In the genomic region with DNA sequence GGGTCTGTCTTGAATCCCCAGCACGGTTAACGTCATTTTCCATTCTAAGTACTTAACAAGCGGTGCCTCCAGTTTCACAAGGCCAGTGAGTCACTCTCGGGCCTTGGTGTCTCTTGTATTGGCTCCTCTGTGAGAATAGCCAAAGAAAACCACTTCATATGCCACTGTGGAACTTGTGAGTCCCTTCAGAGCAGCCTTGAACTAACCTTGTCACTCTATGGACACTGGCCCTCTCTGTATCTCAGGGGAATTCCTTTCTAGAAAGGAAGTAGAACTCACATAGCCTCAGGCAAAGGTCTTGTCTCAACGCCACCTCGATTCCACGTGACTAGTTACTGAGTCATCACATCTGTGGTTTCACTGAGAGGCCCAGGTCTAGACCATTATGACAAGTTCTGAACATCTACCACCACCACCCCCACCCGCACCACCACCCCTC, we compare ENCODE assay signal across 10 mouse cellular contexts. TPM values are rescaled to one million over a fixed set of nuclear protein-coding genes. Genes with fewer than 3 reads are reported as not detected.
DNase-seq lines count a peak whose midpoint lies in the region; ATAC-seq lines count a peak whose summit lies in the region.
"Had no signal": no experiment of that assay in that cellular context is flagged by ENCODE, and none has a peak within 500 bp of the region (broad histone marks: within the 10 kb centered on the region; RNA-seq: fewer than 3 reads in every experiment).

No protein-coding gene starts in this region.

- no peaks in the 10 kb centered on the region for H3K36me3 ChIP-seq in intestine, embryonic 15.5 days
- H3K36me3 ChIP-seq in hindbrain, embryonic 14.5 days (replicated peaks; ENCODE audit: control insufficient read depth, insufficient read depth), result no peaks in the 10 kb centered on the region

- no peak overlapping the region for H3K4me2 ChIP-seq in intestine, embryonic 15.5 days (replicated peaks)
- H3K4me2 ChIP-seq in hindbrain, embryonic 14.5 days (replicated peaks), result no peak overlapping the region

- H3K9ac ChIP-seq in intestine, embryonic 15.5 days, result no peak overlapping the region
- no peak overlapping the region for H3K9ac ChIP-seq in hindbrain, embryonic 14.5 days
- H3K9ac ChIP-seq: forebrain, postnatal 0 days had no signal

- ATAC-seq in intestine, embryonic 15.5 days, result peak; percentile 18; the same call in 1 of the 2 replicates
- no peak for ATAC-seq in hindbrain, embryonic 14.5 days (ENCODE audit: low FRiP score)
- ATAC-seq: forebrain, postnatal 0 days; hindbrain, postnatal 0 days had no signal

- peaks cover 27% of the 10 kb centered on the region for H3K4me1 ChIP-seq in intestine, embryonic 15.5 days (replicated peaks)
- peaks cover 4% of the 10 kb centered on the region for H3K4me1 ChIP-seq in hindbrain, embryonic 14.5 days (replicated peaks; ENCODE audit: control insufficient read depth, insufficient read depth, low read length)

- DNase-seq in 3134 (ENCODE audit: extremely low read depth, insufficient read length, low spot score) (peak; percentile 81), adipocyte (ENCODE audit: low spot score) (peak; percentile 44)
- DNase-seq in B cell, adult 2 months, result peak; percentile 41 to 44
- no peak for DNase-seq in embryo, embryonic 10 days (ENCODE audit: low spot score)
- no peak for DNase-seq in hindbrain, embryonic 14.5 days (ENCODE audit: low spot score)
- no peak for DNase-seq in right cerebral cortex, postnatal 14 days
- DNase-seq: forebrain, postnatal 0 days; lung, adult 18-20 months had no signal

- H3K9me3 ChIP-seq in intestine, embryonic 15.5 days, result no peaks in the 10 kb centered on the region
- H3K9me3 ChIP-seq in hindbrain, embryonic 14.5 days (ENCODE audit: control insufficient read depth, low read length), result no peaks in the 10 kb centered on the region

- no peak overlapping the region for H3K27ac ChIP-seq in intestine, embryonic 15.5 days
- no peak overlapping the region for H3K27ac ChIP-seq in hindbrain, embryonic 14.5 days
- H3K27ac ChIP-seq: hindbrain, postnatal 0 days had no signal

- 84% methylated on average over 8 of the region's 8 CpGs for WGBS in intestine, embryonic 15.5 days
- WGBS in hindbrain, embryonic 14.5 days, result 90% methylated on average over 8 of the region's 8 CpGs

- H3K4me3 ChIP-seq in intestine, embryonic 15.5 days (replicated peaks), result no peak overlapping the region
- H3K4me3 ChIP-seq in hindbrain, embryonic 14.5 days (replicated peaks; ENCODE audit: low read length), result no peak overlapping the region

- H3K27me3 ChIP-seq in intestine, embryonic 15.5 days (replicated peaks), result no peaks in the 10 kb centered on the region
- H3K27me3 ChIP-seq in hindbrain, embryonic 14.5 days (ENCODE audit: control insufficient read depth, insufficient read depth, low read length), result no peaks in the 10 kb centered on the region

RNA-seq across cellular contexts. Expression of gene Dad1, which starts 31.6 kb away (rescaled TPM):
- polyA plus RNA-seq in intestine, embryonic 15.5 days (2015; fragmentation: Nextera tagmentation; extraction: Ambion mirVana), result 450 and 484 TPM in 2 replicates
- 365 and 386 TPM in 2 replicates for polyA plus RNA-seq in hindbrain, embryonic 14.5 days (2014; fragmentation: Nextera tagmentation; extraction: Ambion mirVana)

RNA-seq across cellular contexts. Expression of gene Abhd4, which starts 31.7 kb away (rescaled TPM):
- polyA plus RNA-seq in intestine, embryonic 15.5 days (2015; fragmentation: Nextera tagmentation; extraction: Ambion mirVana), result 41.6 and 42.6 TPM in 2 replicates
- 64.5 and 65.4 TPM in 2 replicates for polyA plus RNA-seq in hindbrain, embryonic 14.5 days (2014; fragmentation: Nextera tagmentation; extraction: Ambion mirVana)

Comparison
In these comparisons a context has a peak if more than half of its experiments do, and no peak if none do; other contexts are left out.
1. DNase-seq: peak in 3134 (single experiment), B cell, adult 2 months (2 of 2) and adipocyte (single experiment); none in embryo, embryonic 10 days (single experiment), hindbrain, embryonic 14.5 days (single experiment) and right cerebral cortex, postnatal 14 days (single experiment).